Mouse (Mus musculus): ENCODE data around the gene Psmc6.

DNA sequence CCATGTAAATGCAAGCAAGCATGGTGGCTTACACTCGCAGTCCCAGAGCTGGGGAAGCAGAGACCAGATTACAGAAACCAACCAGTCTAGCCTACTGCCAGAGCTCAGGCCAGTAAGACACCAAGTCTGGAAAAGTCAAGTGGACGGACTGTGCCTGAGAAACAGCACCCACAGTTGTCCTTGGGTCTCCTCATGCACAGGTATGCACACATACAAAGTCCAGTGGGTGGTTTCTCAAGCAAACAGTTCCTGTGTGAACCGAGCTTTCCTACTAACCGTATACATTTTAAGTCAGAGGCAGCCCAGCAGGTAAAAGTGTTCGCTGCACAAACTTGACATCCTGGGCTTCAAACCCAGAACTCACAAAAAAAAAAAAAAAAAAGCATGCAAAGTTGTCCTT lies 23.7 kb upstream of the Psmc6 start:
- TF ChIP-seq CHD2 (IDR thresholded peaks at IDR 0.05; ENCODE audit: low read length) (no peak), POLR2A (IDR thresholded peaks at IDR 0.05; ENCODE audit: low read depth, low read length) (no peak), MEF2A (IDR thresholded peaks at IDR 0.05; ENCODE audit: borderline replicate concordance, low read depth, low read length) (no peak), CTCF (conservative IDR thresholded peaks at IDR 0.05 in 1 of 2, IDR thresholded peaks at IDR 0.05 in 1 of 2; ENCODE audit: low read depth in 2 of 2, low read length in 2 of 2) (no peak), UBTF (IDR thresholded peaks at IDR 0.05; ENCODE audit: low read depth, low read length) (no peak), MYC (IDR thresholded peaks at IDR 0.05; ENCODE audit: low read depth, low read length) (no peak), MAFK (IDR thresholded peaks at IDR 0.05; ENCODE audit: insufficient replicate concordance, low read length) (no peak)

All from CH12.LX (cell line).